Mouse (Mus musculus): ENCODE measurements around the gene 2310011J03Rik.

GRCm38 (mm10) chr10:80350292-80350691 is 30.0 kb upstream of the 2310011J03Rik start:
- TF ChIP-seq MAX (IDR thresholded peaks at IDR 0.05; ENCODE audit: low read depth) (no peak), MYOD1 (IDR thresholded peaks at IDR 0.05; ENCODE audit: control insufficient read depth in 1 of 3, insufficient read length in 2 of 3, low read depth in 2 of 3) (no peak), POLR2A (IDR thresholded peaks at IDR 0.05; ENCODE audit: insufficient read length, low read depth) (no peak), CEBPB (IDR thresholded peaks at IDR 0.05; ENCODE audit: insufficient read depth, poor library complexity, severe bottlenecking) (no peak), POLR2AphosphoS2 (IDR thresholded peaks at IDR 0.05; ENCODE audit: insufficient read length, low read depth) (no peak), TCF12 (IDR thresholded peaks at IDR 0.05; ENCODE audit: insufficient read depth, poor library complexity, severe bottlenecking) (no peak), E2F4 (IDR thresholded peaks at IDR 0.05; ENCODE audit: insufficient read depth) (no peak), USF1 (IDR thresholded peaks at IDR 0.05; ENCODE audit: low read depth) (no peak)
